Mouse (Mus musculus) testis, adult 2 months (tissue): Measurements from ENCODE around the gene Olfr786. TPM values are rescaled to one million over a fixed set of nuclear protein-coding genes. Genes with fewer than 3 reads are reported as not detected.

ENCODE experiments used
- H3K27ac ChIP-seq: fragments of 200-500 bp; 2 replicates; pipeline ENCODE4 v1.5.1; 2012; ENCODE audit warnings: low read depth, low read length; ENCODE audit not compliant: control insufficient read depth, insufficient read depth
- H3K27me3 ChIP-seq: fragments of 200-500 bp; 2 replicates; pipeline ENCODE4 v1.6.1; 2012; ENCODE audit warnings: mild to moderate bottlenecking, low read length, moderate library complexity; ENCODE audit not compliant: control insufficient read depth, insufficient read depth
- H3K36me3 ChIP-seq: fragments of 200-500 bp; 2 replicates; pipeline ENCODE4 v1.6.1; 2012; ENCODE audit warnings: mild to moderate bottlenecking, low read length; ENCODE audit not compliant: control insufficient read depth, insufficient read depth
- H3K4me1 ChIP-seq: fragments of 200-500 bp; 2 replicates; pipeline ENCODE4 v1.6.1; 2012; ENCODE audit warnings: low read length; ENCODE audit not compliant: control insufficient read depth, insufficient read depth
- H3K4me3 ChIP-seq: fragments of 200-500 bp; 2 replicates; pipeline ENCODE4 v1.5.1; 2012; ENCODE audit warnings: low read depth, mild to moderate bottlenecking, low read length, moderate library complexity, mixed read lengths; ENCODE audit not compliant: control insufficient read depth
- CTCF ChIP-seq: fragments of 200-500 bp; IDR thresholded peaks from 2 replicates; pipeline ENCODE4 v1.5.1; 2012; ENCODE audit warnings: low read depth, mild to moderate bottlenecking, inconsistent platforms, low read length, moderate library complexity; ENCODE audit not compliant: control insufficient read depth, insufficient read depth, insufficient replicate concordance
- POLR2A ChIP-seq: fragments of 200-500 bp; IDR thresholded peaks from 2 replicates; pipeline ENCODE4 v1.6.1; 2012; ENCODE audit warnings: low read depth, mild to moderate bottlenecking, inconsistent platforms, low read length, moderate library complexity; ENCODE audit not compliant: control insufficient read depth
- polyA plus RNA-seq: library from polyadenylated mRNA; depleted of rRNA; stranded (reverse); fragments of >200 nt; gene quantifications from 2 replicates; pipeline ENCODE4 v1.2.3, GENCODE M21; 2012; rRNA removed

Gene Olfr786
- not detected in 2 replicates for polyA plus RNA-seq

GRCm38 (mm10) chr10:129427006-129427405, at the start of gene Olfr786:
Gene Olfr786, plus strand, starts transcription at chr10:129427306.
- H3K4me3 ChIP-seq, result no peak within 1 kb of the TSS
- H3K4me1 ChIP-seq, result no peaks in the 10 kb centered on the region
- H3K36me3 ChIP-seq, result no peaks in the 10 kb centered on the region
- no peaks in the 10 kb centered on the region for H3K27me3 ChIP-seq
- TF ChIP-seq POLR2A (no peak), CTCF (no peak)
- H3K27ac ChIP-seq, result no peak within 1 kb of the TSS

- Histone ChIP-seq H3K36me3 (no peaks in the 10 kb centered on the region), H3K27ac (no peak within 1 kb of the TSS), H3K4me1 (no peaks in the 10 kb centered on the region), H3K4me3 (no peak within 1 kb of the TSS), H3K27me3 (no peaks in the 10 kb centered on the region)
- TF ChIP-seq POLR2A, result no peak
- TF ChIP-seq CTCF, result no peak
Measured at GRCm38 (mm10) chr10:129383783-129384182, 43.3 kb upstream of the Olfr786 start, which contains the start of gene Olfr784. Gene Olfr784, plus strand, starts transcription at chr10:129384083.

- TF ChIP-seq CTCF, result no peak
- no peak for TF ChIP-seq POLR2A
- Histone ChIP-seq H3K4me1 (no peaks in the 10 kb centered on the region), H3K27me3 (no peaks in the 10 kb centered on the region), H3K27ac (no peak overlapping the region), H3K4me3 (no peak overlapping the region), H3K36me3 (no peaks in the 10 kb centered on the region)
Measured at GRCm38 (mm10) chr10:129400892-129401291, 26.2 kb upstream of the Olfr786 start.

- Histone ChIP-seq H3K27ac (no peak within 1 kb of the TSS), H3K36me3 (no peaks in the 10 kb centered on the region), H3K4me1 (no peaks in the 10 kb centered on the region), H3K27me3 (no peaks in the 10 kb centered on the region), H3K4me3 (no peak within 1 kb of the TSS)
- TF ChIP-seq CTCF, result no peak
- TF ChIP-seq POLR2A, result no peak
Measured at GRCm38 (mm10) chr10:129405126-129405525, 22.0 kb upstream of the Olfr786 start, which contains the start of gene Olfr785. Gene Olfr785, plus strand, starts transcription at chr10:129405426.

- Histone ChIP-seq H3K27ac (no peak within 1 kb of the TSS), H3K27me3 (no peaks in the 10 kb centered on the region), H3K4me3 (no peak within 1 kb of the TSS), H3K36me3 (no peaks in the 10 kb centered on the region), H3K4me1 (no peaks in the 10 kb centered on the region)
- TF ChIP-seq POLR2A (no peak), CTCF (no peak)
Measured at GRCm38 (mm10) chr10:129461562-129461961, 34.5 kb downstream of the Olfr786 start, which contains the start of gene Olfr787. Gene Olfr787, plus strand, starts transcription at chr10:129461862.

GRCm38 (mm10) chr10:129470698-129471097, 43.6 kb downstream of the Olfr786 start, which contains the start of gene Olfr788:
Gene Olfr788, plus strand, starts transcription at chr10:129470998.
- Histone ChIP-seq H3K4me3 (no peak within 1 kb of the TSS), H3K27me3 (no peaks in the 10 kb centered on the region), H3K36me3 (no peaks in the 10 kb centered on the region), H3K4me1 (no peaks in the 10 kb centered on the region), H3K27ac (no peak within 1 kb of the TSS)
- TF ChIP-seq CTCF, result no peak
- TF ChIP-seq POLR2A, result no peak

- no peak overlapping the region for H3K4me3 ChIP-seq
- TF ChIP-seq POLR2A (no peak), CTCF (no peak)
Measured at GRCm38 (mm10) chr10:129473256-129473655, 46.1 kb downstream of the Olfr786 start.

GRCm38 (mm10) chr10:129473723-129474122, 46.6 kb downstream of the Olfr786 start:
- TF ChIP-seq POLR2A, result no peak
- no peak for TF ChIP-seq CTCF
- no peak overlapping the region for H3K4me3 ChIP-seq
- no peaks in the 10 kb centered on the region for H3K4me1 ChIP-seq
- H3K27ac ChIP-seq, result no peak overlapping the region
- no peaks in the 10 kb centered on the region for H3K27me3 ChIP-seq
- no peaks in the 10 kb centered on the region for H3K36me3 ChIP-seq

More at GRCm38 (mm10) chr10:129473256-129473655, 46.1 kb downstream of the Olfr786 start:
- no peaks in the 10 kb centered on the region for H3K27me3 ChIP-seq
- no peaks in the 10 kb centered on the region for H3K4me1 ChIP-seq
- no peak overlapping the region for H3K27ac ChIP-seq
- H3K36me3 ChIP-seq, result no peaks in the 10 kb centered on the region
